Mouse (Mus musculus) embryo, embryonic 11.5 days (tissue): Measurements from ENCODE around the gene Cbx3.
"Not testable (repeated sequence)": the region's sequence is repeated elsewhere in the genome, so short reads cannot be mapped to it uniquely, and the experiment has no call there.

Source experiments
- DNase-seq: peaks from one replicate; pipeline ENCODE4 v3.0.0-alpha.2; 2012; ENCODE audit warnings: low read depth, low spot score

Gene Cbx3

DNA sequence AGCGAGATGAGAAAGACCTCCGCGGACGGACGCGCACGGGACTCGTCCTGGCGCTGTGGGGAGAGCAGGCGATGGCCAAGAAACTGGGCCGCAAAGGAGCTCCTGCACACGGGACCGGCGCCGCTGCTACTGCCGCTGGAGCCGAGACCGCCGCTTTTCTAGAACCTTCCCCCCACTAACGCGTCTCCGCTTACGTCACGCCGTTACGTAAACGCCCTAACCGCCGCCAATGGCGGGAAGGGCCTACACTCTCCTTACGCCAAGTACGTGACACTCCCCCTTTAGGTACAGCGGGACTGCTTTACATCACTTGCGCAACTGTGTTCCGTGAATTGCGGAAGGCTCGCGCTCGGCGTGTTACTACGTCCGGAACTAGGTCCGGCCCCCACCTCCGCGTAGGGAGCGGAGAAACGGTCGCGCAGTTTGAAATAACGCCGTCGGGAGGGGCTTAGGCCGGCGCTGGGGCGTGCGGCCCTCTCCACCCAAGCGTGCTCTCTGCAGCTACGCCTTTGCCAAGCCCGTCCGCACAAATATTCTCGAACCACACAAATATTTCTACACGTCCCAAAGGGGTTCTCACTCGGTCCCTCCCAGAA lies 347 bp upstream of the Cbx3 start, which contains the start of gene Hnrnpa2b1:
Hnrnpa2b1 (minus strand) TSS at position 180 of the 596 bp plus-strand sequence.
- peak; percentile 99 for DNase-seq

DNA sequence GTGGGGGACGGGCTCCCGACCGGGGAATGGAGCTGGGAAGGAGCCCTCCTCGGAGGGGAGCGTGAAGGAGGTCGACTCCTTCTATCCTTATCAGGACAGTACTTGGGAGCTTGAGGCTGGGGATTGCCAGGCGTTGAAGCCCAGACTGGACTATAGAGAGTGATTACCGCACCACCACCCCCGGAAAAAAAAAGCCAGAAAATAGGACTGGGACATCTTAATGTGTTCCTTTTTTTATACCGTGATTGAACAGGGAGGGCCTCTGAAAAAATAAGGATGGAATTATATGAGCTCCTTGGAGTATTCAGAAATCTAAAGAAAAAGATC lies 982 bp downstream of the Cbx3 start:
- DNase-seq, result no peak

DNA sequence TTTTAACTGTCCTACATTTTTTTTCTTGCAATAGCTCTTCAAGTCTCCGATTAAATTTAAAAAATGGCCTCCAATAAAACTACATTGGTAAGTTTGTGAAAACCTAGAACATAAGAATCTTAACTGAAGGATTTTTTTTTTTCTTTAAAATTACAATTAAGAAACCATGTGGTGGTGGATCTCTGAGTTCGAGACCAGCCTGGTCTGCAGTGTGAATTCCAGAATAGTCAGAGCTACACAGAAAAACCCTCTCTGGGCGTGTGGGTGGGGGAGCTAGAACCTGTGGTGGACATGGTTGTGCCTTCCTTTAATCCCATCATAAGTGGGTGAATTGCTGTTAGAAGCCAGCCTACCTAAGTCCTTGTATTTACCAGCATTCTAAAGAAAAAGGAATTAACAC lies 1.6 kb downstream of the Cbx3 start:
- no peak for DNase-seq

- DNase-seq, result no peak
Observed at GRCm38 (mm10) chr6:51472213-51472612, 2.1 kb downstream of the Cbx3 start.

DNA sequence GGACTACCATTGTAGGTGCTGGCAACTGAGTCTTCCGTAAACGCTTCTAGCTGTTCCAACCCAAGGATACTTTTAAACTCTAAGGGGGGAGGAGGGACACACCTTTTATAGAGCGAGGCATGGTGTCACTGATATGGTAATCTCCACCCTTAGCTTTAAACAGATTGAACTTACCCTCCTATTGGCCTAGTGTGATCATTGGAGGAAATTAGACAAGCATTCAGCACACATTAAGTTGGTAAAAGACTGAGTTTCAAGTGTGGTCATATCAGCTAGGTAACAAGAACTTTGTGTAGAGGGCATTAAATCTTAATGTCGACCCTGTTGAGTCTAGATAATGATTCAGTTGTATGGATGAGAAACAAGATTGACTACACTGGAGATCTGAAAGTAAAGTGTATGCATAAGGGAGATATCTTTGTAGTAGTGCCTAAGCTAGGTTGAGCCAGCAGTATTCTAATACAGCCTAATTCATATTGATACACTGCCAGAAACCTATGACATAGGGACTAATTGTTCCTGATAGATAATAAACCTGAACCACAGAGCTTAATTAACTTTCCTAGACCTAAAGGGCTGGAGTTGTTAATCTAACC lies 9.1 kb downstream of the Cbx3 start:
- DNase-seq, result no peak

- no peak for DNase-seq
Observed at GRCm38 (mm10) chr6:51481548-51481947, 11.4 kb downstream of the Cbx3 start.

GRCm38 (mm10) chr6:51483861-51484260 lies 13.7 kb downstream of the Cbx3 start:
- no peak for DNase-seq

GRCm38 (mm10) chr6:51484556-51484955 lies 14.4 kb downstream of the Cbx3 start:
- DNase-seq, result not testable (repeated sequence)

GRCm38 (mm10) chr6:51485646-51486045 lies 15.5 kb downstream of the Cbx3 start:
- no peak for DNase-seq

- no peak for DNase-seq
Observed at GRCm38 (mm10) chr6:51486076-51486710, 16.0 kb downstream of the Cbx3 start.

GRCm38 (mm10) chr6:51486731-51487130 lies 16.6 kb downstream of the Cbx3 start:
- no peak for DNase-seq

DNA sequence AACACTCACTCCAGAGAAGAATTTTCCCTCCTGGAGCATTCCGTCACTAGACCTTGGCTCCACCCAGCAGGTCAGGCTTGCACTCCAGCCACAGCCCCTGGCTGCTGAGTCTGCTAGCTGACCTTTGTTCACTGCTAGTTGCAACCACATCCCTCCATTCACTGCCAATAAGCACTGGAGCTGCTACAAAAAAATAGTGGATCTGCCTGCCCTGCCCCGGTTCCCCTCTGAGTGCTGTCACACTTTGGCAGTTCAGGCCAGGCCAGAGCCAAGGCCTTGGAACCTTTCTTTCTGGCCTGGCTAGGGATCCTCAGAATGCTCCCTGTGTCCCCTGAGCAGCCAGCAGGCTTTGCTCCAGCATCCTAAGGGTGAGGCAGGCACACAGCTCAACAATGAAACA lies 19.6 kb downstream of the Cbx3 start:
- no peak for DNase-seq

- no peak for DNase-seq
Observed at GRCm38 (mm10) chr6:51497321-51498111, 27.4 kb downstream of the Cbx3 start.

GRCm38 (mm10) chr6:51505671-51506070 lies 35.5 kb downstream of the Cbx3 start:
- no peak for DNase-seq

- no peak for DNase-seq
Observed at GRCm38 (mm10) chr6:51507556-51507955, 37.4 kb downstream of the Cbx3 start.

- peak; percentile 65 for DNase-seq
Observed at GRCm38 (mm10) chr6:51508750-51509648, 38.8 kb downstream of the Cbx3 start.

DNA sequence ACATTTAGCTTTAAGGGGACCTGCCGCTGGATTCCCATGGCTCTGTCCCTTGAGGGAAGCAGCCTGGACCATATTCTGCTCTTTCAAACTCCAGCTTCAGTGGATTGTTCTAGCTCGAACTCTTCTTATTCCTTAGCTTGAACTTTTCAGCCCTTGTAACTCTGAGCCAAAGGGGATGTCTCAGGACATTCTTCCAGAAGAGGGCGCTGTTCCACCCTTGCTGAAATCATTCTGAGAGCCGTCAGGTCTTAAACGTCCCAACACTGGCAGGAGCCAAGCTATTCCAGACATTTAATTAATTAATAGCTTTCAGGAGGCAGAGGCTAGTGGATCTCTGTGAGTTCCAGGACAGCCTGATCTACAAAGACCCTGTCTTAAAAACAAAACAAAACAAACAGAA lies 39.9 kb downstream of the Cbx3 start:
- no peak for DNase-seq

DNA sequence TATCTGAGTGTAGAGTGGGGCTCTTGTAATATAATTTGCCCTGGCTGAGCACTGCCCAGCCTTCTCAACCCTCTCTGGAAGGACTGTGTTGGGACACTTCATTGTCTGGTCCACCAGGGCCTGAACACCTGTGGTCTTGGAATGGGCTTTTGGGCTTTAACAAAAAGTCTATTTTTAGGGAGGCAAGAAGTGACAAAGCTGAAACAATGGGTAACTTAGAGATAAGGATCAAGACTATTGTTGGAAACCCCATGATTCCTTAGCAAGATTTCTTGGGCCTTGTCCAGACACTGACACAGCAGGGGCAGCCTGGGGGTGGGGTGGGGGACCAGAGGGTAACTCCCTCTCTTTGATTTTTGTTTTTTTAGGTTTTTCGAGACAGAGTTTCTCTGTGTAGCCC lies 40.8 kb downstream of the Cbx3 start:
- DNase-seq, result no peak

DNA sequence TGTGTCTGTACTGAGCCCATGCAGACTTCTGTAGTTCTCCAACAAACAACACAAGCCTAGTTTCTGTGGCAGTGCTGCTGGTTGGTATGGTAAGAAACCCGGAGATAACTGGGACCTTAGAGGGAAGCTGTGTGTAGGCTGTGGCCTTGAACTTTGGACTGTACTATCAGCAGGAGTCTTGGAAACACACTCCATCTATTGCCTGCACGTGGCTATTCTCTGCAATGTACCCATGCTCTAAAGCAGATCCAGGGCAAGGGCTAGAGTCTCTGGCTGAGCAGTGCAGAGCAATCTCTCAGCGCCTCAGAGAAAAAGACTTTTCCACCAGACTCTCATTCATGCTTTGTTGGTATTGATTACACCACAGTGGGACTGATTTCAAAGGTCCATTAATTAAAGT lies 43.6 kb downstream of the Cbx3 start:
- DNase-seq, result no peak

DNA sequence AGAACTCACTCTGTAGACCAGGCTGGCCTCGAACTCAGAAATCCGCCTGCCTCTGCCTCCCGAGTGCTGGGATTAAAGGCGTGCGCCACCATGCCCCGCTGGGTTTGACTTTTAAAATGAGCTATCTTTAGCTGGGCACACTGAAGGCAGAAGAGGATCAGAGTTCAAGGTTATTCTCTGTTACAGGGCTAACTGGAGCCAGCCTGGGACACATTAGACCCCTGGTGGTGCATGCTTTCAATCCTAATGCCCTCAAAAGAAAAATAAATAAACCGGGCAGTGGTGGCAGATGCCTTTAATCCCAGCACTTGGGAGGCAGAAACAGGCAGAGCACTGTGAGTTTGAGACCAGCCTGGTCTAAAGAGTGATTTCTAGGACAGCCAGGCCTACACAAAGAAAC lies 44.7 kb downstream of the Cbx3 start:
- no peak for DNase-seq

- no peak for DNase-seq
Observed at GRCm38 (mm10) chr6:51523310-51523709, 53.1 kb downstream of the Cbx3 start.
